Mouse (Mus musculus): Measurements from ENCODE around the gene Trnp1. TPM values are rescaled to one million over a fixed set of nuclear protein-coding genes. Genes with fewer than 3 reads are reported as not detected.

Trnp1 gene
- polyA plus RNA-seq, 1 experiment, result 0.37 TPM

GRCm38 (mm10) chr4:133496738-133497445, 1.5 kb downstream of the Trnp1 start:
- Histone ChIP-seq H3K4me2 (ENCODE audit: low read depth) (no peak overlapping the region), H3ac (ENCODE audit: control insufficient read depth, insufficient read length) (no peak overlapping the region), H3K27me3 (ENCODE audit: control insufficient read depth, insufficient read depth, insufficient read length) (peaks cover 43% of the 10 kb centered on the region), H3K79me2 (ENCODE audit: control insufficient read depth, insufficient read depth) (no peaks in the 10 kb centered on the region), H3K36me3 (ENCODE audit: control insufficient read depth, insufficient read depth) (no peaks in the 10 kb centered on the region), H3K4me3 (no peak overlapping the region)
- TF ChIP-seq CEBPB (IDR thresholded peaks at IDR 0.05; ENCODE audit: insufficient read depth, poor library complexity, severe bottlenecking), result no peak

- TF ChIP-seq E2F4 (IDR thresholded peaks at IDR 0.05; ENCODE audit: insufficient read depth) (no peak), TCF3 (IDR thresholded peaks at IDR 0.05; ENCODE audit: insufficient read length, low read depth) (no peak), MYOG (IDR thresholded peaks at IDR 0.05; ENCODE audit: control insufficient read depth in 1 of 3, insufficient read depth in 1 of 3, insufficient read length in 2 of 3, low read depth in 2 of 3) (peak in 1 of 3 experiments; percentile 20)
- Histone ChIP-seq H3K36me3 (ENCODE audit: control insufficient read depth, insufficient read depth) (no peaks in the 10 kb centered on the region), H3K4me3 (no peak overlapping the region), H3K4me2 (ENCODE audit: low read depth) (no peak overlapping the region), H3ac (ENCODE audit: control insufficient read depth, insufficient read length) (no peak overlapping the region), H3K27me3 (ENCODE audit: control insufficient read depth, insufficient read depth, insufficient read length) (peaks cover 34% of the 10 kb centered on the region), H3K79me2 (ENCODE audit: control insufficient read depth, insufficient read depth) (no peaks in the 10 kb centered on the region)
Observed at GRCm38 (mm10) chr4:133495711-133496110, 2.6 kb downstream of the Trnp1 start.

GRCm38 (mm10) chr4:133494867-133495266, 3.5 kb downstream of the Trnp1 start:
- no peak overlapping the region for H3K4me2 ChIP-seq (ENCODE audit: low read depth)
- peaks cover 25% of the 10 kb centered on the region for H3K27me3 ChIP-seq (ENCODE audit: control insufficient read depth, insufficient read depth, insufficient read length)
- H3K4me3 ChIP-seq, result no peak overlapping the region

GRCm38 (mm10) chr4:133494432-133494831, 3.9 kb downstream of the Trnp1 start:
- TF ChIP-seq POLR2A (IDR thresholded peaks at IDR 0.05; ENCODE audit: insufficient read length, low read depth) (no peak), MYOG (IDR thresholded peaks at IDR 0.05; ENCODE audit: control insufficient read depth in 1 of 3, insufficient read depth in 1 of 3, insufficient read length in 2 of 3, low read depth in 2 of 3) (no peak), REST (IDR thresholded peaks at IDR 0.05; ENCODE audit: insufficient read depth, insufficient read length) (no peak), CEBPB (IDR thresholded peaks at IDR 0.05; ENCODE audit: insufficient read depth, poor library complexity, severe bottlenecking) (no peak), SRF (IDR thresholded peaks at IDR 0.05; ENCODE audit: control insufficient read depth, insufficient read length, low read depth) (no peak), MYOD1 (IDR thresholded peaks at IDR 0.05; ENCODE audit: control insufficient read depth in 1 of 3, insufficient read length in 2 of 3, low read depth in 2 of 3) (no peak), USF1 (IDR thresholded peaks at IDR 0.05; ENCODE audit: low read depth) (no peak), POLR2AphosphoS2 (IDR thresholded peaks at IDR 0.05; ENCODE audit: insufficient read length, low read depth) (no peak), TCF12 (IDR thresholded peaks at IDR 0.05; ENCODE audit: insufficient read depth, poor library complexity, severe bottlenecking) (no peak), E2F4 (IDR thresholded peaks at IDR 0.05; ENCODE audit: insufficient read depth) (no peak), MAX (IDR thresholded peaks at IDR 0.05; ENCODE audit: low read depth) (no peak), TCF3 (IDR thresholded peaks at IDR 0.05; ENCODE audit: insufficient read length, low read depth) (no peak)
- Histone ChIP-seq H3K27me3 (ENCODE audit: control insufficient read depth, insufficient read depth, insufficient read length) (peaks cover 24% of the 10 kb centered on the region), H3ac (ENCODE audit: control insufficient read depth, insufficient read length) (no peak overlapping the region), H3K79me2 (ENCODE audit: control insufficient read depth, insufficient read depth) (no peaks in the 10 kb centered on the region), H3K4me2 (ENCODE audit: low read depth) (peak overlapping the region; percentile 74), H3K36me3 (ENCODE audit: control insufficient read depth, insufficient read depth) (no peaks in the 10 kb centered on the region), H3K4me3 (no peak overlapping the region)

More at GRCm38 (mm10) chr4:133494867-133495266, 3.5 kb downstream of the Trnp1 start:
- Histone ChIP-seq H3ac (ENCODE audit: control insufficient read depth, insufficient read length) (no peak overlapping the region), H3K79me2 (ENCODE audit: control insufficient read depth, insufficient read depth) (no peaks in the 10 kb centered on the region), H3K36me3 (ENCODE audit: control insufficient read depth, insufficient read depth) (no peaks in the 10 kb centered on the region)
- no peak for TF ChIP-seq E2F4 (IDR thresholded peaks at IDR 0.05; ENCODE audit: insufficient read depth)
- TF ChIP-seq USF1 (IDR thresholded peaks at IDR 0.05; ENCODE audit: low read depth), result no peak
- no peak for TF ChIP-seq REST (IDR thresholded peaks at IDR 0.05; ENCODE audit: insufficient read depth, insufficient read length)
- no peak for TF ChIP-seq TCF3 (IDR thresholded peaks at IDR 0.05; ENCODE audit: insufficient read length, low read depth)
- no peak for TF ChIP-seq POLR2AphosphoS2 (IDR thresholded peaks at IDR 0.05; ENCODE audit: insufficient read length, low read depth)
- no peak for TF ChIP-seq POLR2A (IDR thresholded peaks at IDR 0.05; ENCODE audit: insufficient read length, low read depth)
- TF ChIP-seq TCF12 (IDR thresholded peaks at IDR 0.05; ENCODE audit: insufficient read depth, poor library complexity, severe bottlenecking), result no peak
- no peak for TF ChIP-seq CEBPB (IDR thresholded peaks at IDR 0.05; ENCODE audit: insufficient read depth, poor library complexity, severe bottlenecking)
- TF ChIP-seq SRF (IDR thresholded peaks at IDR 0.05; ENCODE audit: control insufficient read depth, insufficient read length, low read depth), result no peak
- no peak for TF ChIP-seq MYOD1 (IDR thresholded peaks at IDR 0.05; ENCODE audit: control insufficient read depth in 1 of 3, insufficient read length in 2 of 3, low read depth in 2 of 3)
- no peak for TF ChIP-seq MYOG (IDR thresholded peaks at IDR 0.05; ENCODE audit: control insufficient read depth in 1 of 3, insufficient read depth in 1 of 3, insufficient read length in 2 of 3, low read depth in 2 of 3)
- no peak for TF ChIP-seq MAX (IDR thresholded peaks at IDR 0.05; ENCODE audit: low read depth)

GRCm38 (mm10) chr4:133493895-133494294, 4.5 kb downstream of the Trnp1 start:
- no peaks in the 10 kb centered on the region for H3K79me2 ChIP-seq (ENCODE audit: control insufficient read depth, insufficient read depth)
- H3K36me3 ChIP-seq (ENCODE audit: control insufficient read depth, insufficient read depth), result no peaks in the 10 kb centered on the region
- TF ChIP-seq E2F4 (IDR thresholded peaks at IDR 0.05; ENCODE audit: insufficient read depth) (no peak), REST (IDR thresholded peaks at IDR 0.05; ENCODE audit: insufficient read depth, insufficient read length) (no peak), POLR2AphosphoS2 (IDR thresholded peaks at IDR 0.05; ENCODE audit: insufficient read length, low read depth) (no peak), TCF3 (IDR thresholded peaks at IDR 0.05; ENCODE audit: insufficient read length, low read depth) (no peak), USF1 (IDR thresholded peaks at IDR 0.05; ENCODE audit: low read depth) (no peak), TCF12 (IDR thresholded peaks at IDR 0.05; ENCODE audit: insufficient read depth, poor library complexity, severe bottlenecking) (no peak), POLR2A (IDR thresholded peaks at IDR 0.05; ENCODE audit: insufficient read length, low read depth) (no peak), MYOG (IDR thresholded peaks at IDR 0.05; ENCODE audit: control insufficient read depth in 1 of 3, insufficient read depth in 1 of 3, insufficient read length in 2 of 3, low read depth in 2 of 3) (no peak), MYOD1 (IDR thresholded peaks at IDR 0.05; ENCODE audit: control insufficient read depth in 1 of 3, insufficient read length in 2 of 3, low read depth in 2 of 3) (no peak), SRF (IDR thresholded peaks at IDR 0.05; ENCODE audit: control insufficient read depth, insufficient read length, low read depth) (no peak), CEBPB (IDR thresholded peaks at IDR 0.05; ENCODE audit: insufficient read depth, poor library complexity, severe bottlenecking) (no peak), MAX (IDR thresholded peaks at IDR 0.05; ENCODE audit: low read depth) (no peak)
- H3K4me3 ChIP-seq, result no peak overlapping the region
- H3K27me3 ChIP-seq (ENCODE audit: control insufficient read depth, insufficient read depth, insufficient read length), result peaks cover 19% of the 10 kb centered on the region
- no peak overlapping the region for H3ac ChIP-seq (ENCODE audit: control insufficient read depth, insufficient read length)
- peak overlapping the region; percentile 74 for H3K4me2 ChIP-seq (ENCODE audit: low read depth)
